7 mouse cellular contexts compared by ENCODE assay signal in genomic region chr14:73303193-73303592, GRCm38 (mm10). TPM values are rescaled to one million over a fixed set of nuclear protein-coding genes. Genes with fewer than 3 reads are reported as not detected.
DNase-seq lines count a peak whose midpoint lies in the region; ATAC-seq and TF ChIP-seq lines count a peak whose summit lies in the region.

No protein-coding gene starts in this region.

- DNase-seq in layer of hippocampus, adult 11-12 months (ENCODE audit: low spot score): peak; percentile 63
- no peak for DNase-seq in layer of hippocampus, adult 9-11 months
- peak; percentile 33 to 58 for DNase-seq in CD8-positive naive resting alpha-beta T cell, adult 2 months (ENCODE audit: low read depth in 2 of 2, low spot score in 2 of 2)
- peak; percentile 35 for DNase-seq in Muller cell, postnatal 12 days (ENCODE audit: inconsistent ontology term)
- DNase-seq in embryo, embryonic 9.5 days (ENCODE audit: extremely low spot score): peak; percentile 29
- peak; percentile 63 for DNase-seq in limb, embryonic 14.5 days (ENCODE audit: low spot score)
- DNase-seq in skeletal muscle tissue, adult 2 months (ENCODE audit: low read depth, low spot score): peak; percentile 10

- no peak for TF ChIP-seq POLR2A in limb, embryonic 14.5 days (IDR thresholded peaks at IDR 0.05; ENCODE audit: borderline replicate concordance, extremely low read depth, insufficient read depth, insufficient read length)

- H3K27ac ChIP-seq in limb, embryonic 14.5 days (replicated peaks; ENCODE audit: low read depth, low read length): no peak overlapping the region

- 18% methylated on average over 3 of the region's 3 CpGs for WGBS in limb, embryonic 14.5 days

- H3K4me1 ChIP-seq in limb, embryonic 14.5 days (ENCODE audit: control insufficient read depth, insufficient read depth, low read length): no peaks in the 10 kb centered on the region

- no peak overlapping the region for H3K4me3 ChIP-seq in limb, embryonic 14.5 days (replicated peaks; ENCODE audit: low read length)

- H3K27me3 ChIP-seq in limb, embryonic 14.5 days (ENCODE audit: control insufficient read depth, insufficient read depth, low read length): no peaks in the 10 kb centered on the region

- no peak for ATAC-seq in limb, embryonic 14.5 days (ENCODE audit: low FRiP score, low read depth)

- no peaks in the 10 kb centered on the region for H3K36me3 ChIP-seq in limb, embryonic 14.5 days (ENCODE audit: control insufficient read depth, insufficient read depth, low read length)

- no peak overlapping the region for H3K4me2 ChIP-seq in limb, embryonic 14.5 days (replicated peaks; ENCODE audit: low read depth, low read length, severe bottlenecking)

- no peak overlapping the region for H3K9ac ChIP-seq in limb, embryonic 14.5 days (ENCODE audit: low read depth, low read length, severe bottlenecking)

- no peaks in the 10 kb centered on the region for H3K9me3 ChIP-seq in limb, embryonic 14.5 days (ENCODE audit: control insufficient read depth, low read length)

RNA-seq across cellular contexts. Expression of gene Rb1, which starts 22.4 kb away (rescaled TPM):
- 14.9 and 15.6 TPM in 2 replicates for polyA plus RNA-seq in limb, embryonic 14.5 days (2012; rRNA removed)
- polyA plus RNA-seq in limb, embryonic 14.5 days (2014; fragmentation: Nextera tagmentation; extraction: Ambion mirVana): 29.6 and 31.0 TPM in 2 replicates
